Mouse (Mus musculus): ENCODE measurements around the gene Masp2. TPM values are rescaled to one million over a fixed set of nuclear protein-coding genes. Genes with fewer than 3 reads are reported as not detected.
A peak's percentile ranks its signal among the peaks of the same experiment; 100 is the strongest.

Masp2 gene
- total RNA-seq (2015; ENCODE audit: low replicate concordance) (not detected in 2 replicates), total RNA-seq (2017; ENCODE audit: low replicate concordance) (2.8 TPM in 1 of 2 replicates, not detected in the other)

DNA sequence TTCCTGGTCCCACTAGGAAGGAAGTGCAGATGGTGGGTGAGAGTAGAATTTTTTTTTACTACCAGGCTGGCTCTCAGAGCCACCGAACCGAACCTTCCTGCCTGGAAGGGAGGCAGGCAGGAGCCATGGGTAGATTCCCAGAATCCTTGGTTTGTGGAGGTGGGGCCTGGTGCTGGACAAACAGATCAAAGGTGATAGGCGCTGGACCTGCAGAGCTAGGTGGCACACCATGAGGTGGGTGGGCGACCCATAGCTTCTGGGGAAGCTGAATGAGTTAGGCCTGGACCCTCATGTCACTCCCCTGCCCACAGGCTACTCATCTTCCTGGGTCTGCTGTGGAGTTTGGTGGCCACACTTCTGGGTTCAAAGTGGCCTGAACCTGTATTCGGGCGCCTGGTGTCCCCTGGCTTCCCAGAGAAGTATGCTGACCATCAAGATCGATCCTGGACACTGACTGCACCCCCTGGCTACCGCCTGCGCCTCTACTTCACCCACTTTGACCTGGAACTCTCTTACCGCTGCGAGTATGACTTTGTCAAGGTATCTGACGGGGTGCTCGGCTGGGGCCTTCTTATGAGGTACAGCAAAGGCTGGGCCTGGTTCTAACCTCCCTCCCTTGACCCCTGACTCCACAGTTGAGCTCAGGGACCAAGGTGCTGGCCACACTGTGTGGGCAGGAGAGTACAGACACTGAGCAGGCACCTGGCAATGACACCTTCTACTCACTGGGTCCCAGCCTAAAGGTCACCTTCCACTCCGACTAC, at the start of gene Masp2:
TSS of gene Masp2 (plus strand) at position 198 of the 764 bp plus-strand sequence.
- ATAC-seq (replicated peaks; ENCODE audit: low FRiP score, poor library complexity, severe bottlenecking), result no peak

GRCm38 (mm10) chr4:148557766-148558165, 44.6 kb upstream of the Masp2 start:
- no peak for ATAC-seq (replicated peaks; ENCODE audit: low FRiP score, poor library complexity, severe bottlenecking)

- peak; percentile 96 for ATAC-seq (replicated peaks; ENCODE audit: low FRiP score, poor library complexity, severe bottlenecking)
Observed at GRCm38 (mm10) chr4:148558297-148559000, 43.9 kb upstream of the Masp2 start, which contains the start of gene Exosc10. Gene Exosc10 (plus strand): TSS chr4:148558429.

DNA sequence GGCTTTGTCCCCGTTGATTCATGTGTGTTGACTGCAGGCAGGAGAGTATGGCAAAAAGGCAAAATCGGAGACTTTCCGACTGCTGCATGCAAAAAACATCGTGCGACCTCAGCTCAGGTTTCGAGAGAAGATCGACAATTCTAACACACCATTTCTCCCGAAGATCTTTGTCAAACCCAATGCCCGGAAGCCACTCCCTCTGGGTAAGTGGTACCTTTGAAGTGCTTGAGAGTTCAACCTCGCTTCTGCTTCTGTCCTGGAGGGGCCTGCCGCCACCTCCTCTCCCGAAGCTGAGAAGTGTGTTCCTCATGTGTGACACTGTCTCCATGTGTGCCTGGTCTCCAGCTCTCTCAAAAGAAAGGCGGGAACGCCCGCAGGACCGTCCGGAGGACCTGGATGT, 39.7 kb upstream of the Masp2 start:
- no peak for ATAC-seq (replicated peaks; ENCODE audit: low FRiP score, poor library complexity, severe bottlenecking)

DNA sequence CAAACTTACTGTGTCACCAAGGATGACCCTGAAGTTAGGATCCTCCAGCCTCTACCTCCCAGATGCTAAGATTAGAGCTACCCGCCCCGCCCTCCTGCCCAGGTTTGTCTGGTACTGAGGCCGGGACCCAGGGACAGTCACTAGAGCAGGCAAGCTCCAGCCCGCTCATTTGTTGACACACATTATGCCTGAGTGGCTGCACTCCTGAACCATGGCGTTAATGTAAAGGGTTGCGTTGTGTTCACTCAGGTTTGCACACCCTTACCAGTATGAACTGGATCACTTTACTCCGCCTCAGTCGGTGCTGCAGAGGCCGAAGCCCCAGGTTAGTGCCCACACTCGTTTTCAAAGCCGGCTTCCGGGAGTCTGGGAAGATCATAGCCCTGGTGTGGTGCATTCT, 38.8 kb upstream of the Masp2 start:
- ATAC-seq (replicated peaks; ENCODE audit: low FRiP score, poor library complexity, severe bottlenecking), result no peak

DNA sequence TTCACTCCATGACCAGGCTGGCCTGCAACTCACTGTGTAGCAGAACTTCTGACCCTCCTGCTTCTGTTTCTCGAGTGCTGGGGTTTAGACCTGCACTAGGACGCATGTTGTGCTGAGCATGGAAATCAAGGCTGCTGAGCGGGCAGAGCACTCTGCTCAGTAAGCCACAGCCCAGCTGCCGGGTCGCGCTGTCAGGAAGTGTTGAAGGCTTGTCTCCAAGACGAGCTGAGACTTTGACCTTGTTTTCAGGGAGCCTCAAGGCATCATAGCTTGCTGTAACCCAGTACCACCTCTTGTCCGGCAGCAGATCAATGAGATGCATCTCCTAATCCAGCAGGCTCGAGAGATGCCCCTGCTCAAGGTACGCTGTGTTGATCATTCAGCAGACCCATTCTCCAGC, 32.2 kb upstream of the Masp2 start:
- no peak for ATAC-seq (replicated peaks; ENCODE audit: low FRiP score, poor library complexity, severe bottlenecking)

- no peak for ATAC-seq (replicated peaks; ENCODE audit: low FRiP score, poor library complexity, severe bottlenecking)
Observed at GRCm38 (mm10) chr4:148570693-148571295, 31.6 kb upstream of the Masp2 start.

DNA sequence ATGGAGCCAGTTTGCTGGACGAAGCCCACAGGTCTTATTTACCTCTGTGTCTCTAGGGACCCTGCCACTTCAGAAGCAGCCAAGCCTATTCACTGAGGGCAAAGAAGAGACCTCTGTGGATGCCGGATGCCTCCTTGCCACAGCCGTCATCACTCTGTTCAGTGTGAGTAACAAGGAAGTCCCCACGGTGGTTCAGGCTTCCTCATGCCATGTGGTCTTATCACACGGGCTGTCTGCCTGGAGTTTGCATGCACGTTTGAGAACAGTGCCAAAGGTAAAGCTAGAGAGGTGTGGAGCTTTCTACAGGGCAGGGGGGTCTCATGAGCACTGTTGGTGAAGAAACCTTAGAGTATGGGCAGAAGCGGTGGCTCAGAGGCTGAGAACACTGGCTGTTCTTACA, 29.1 kb upstream of the Masp2 start:
- no peak for ATAC-seq (replicated peaks; ENCODE audit: low FRiP score, poor library complexity, severe bottlenecking)

GRCm38 (mm10) chr4:148580765-148581164, 21.6 kb upstream of the Masp2 start:
- no peak for ATAC-seq (replicated peaks; ENCODE audit: low FRiP score, poor library complexity, severe bottlenecking)

DNA sequence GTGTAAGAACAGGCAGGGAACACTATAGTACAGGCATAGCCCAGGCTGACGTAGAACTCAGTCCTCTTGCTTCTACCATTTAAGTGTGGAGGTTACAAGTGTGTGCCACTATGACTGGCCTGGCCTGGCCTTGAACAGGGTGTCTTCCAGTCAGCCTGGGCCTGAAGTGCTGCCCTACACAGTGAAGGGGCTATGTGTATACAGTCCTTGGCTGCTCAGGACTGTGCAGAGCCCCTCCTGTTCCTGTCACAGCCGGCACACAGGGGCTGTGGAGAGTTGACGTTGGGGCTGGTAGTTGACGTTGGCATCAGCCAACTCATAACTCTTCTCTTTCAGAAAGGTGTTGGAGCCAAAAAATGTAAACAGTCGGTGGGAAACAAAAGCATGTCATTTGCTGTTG, 20.9 kb upstream of the Masp2 start:
- no peak for ATAC-seq (replicated peaks; ENCODE audit: low FRiP score, poor library complexity, severe bottlenecking)

- ATAC-seq (replicated peaks; ENCODE audit: low FRiP score, poor library complexity, severe bottlenecking), result no peak
Observed at GRCm38 (mm10) chr4:148583257-148583656, 19.1 kb upstream of the Masp2 start.

DNA sequence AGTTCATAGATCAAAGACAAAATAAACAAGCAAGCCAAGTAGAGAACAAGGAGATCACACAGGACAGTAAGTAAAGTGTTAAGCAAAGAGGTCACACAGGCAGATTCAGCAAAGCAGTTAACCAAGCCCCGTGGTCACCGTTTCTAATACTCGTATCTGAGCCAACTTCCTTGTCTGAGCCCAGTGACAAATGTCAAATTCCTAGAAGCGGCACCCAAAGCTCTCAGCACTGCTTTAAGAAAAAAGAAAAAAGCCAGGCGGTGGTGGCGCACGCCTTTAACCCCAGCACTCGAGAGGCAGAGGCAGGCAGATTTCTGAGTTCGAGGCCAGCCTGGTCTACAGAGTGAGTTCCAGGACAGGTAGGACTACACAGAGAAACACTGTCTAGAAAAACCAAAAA, 15.7 kb upstream of the Masp2 start:
- ATAC-seq (replicated peaks; ENCODE audit: low FRiP score, poor library complexity, severe bottlenecking), result no peak

- ATAC-seq (replicated peaks; ENCODE audit: low FRiP score, poor library complexity, severe bottlenecking), result no peak
Observed at GRCm38 (mm10) chr4:148588793-148589192, 13.6 kb upstream of the Masp2 start.

DNA sequence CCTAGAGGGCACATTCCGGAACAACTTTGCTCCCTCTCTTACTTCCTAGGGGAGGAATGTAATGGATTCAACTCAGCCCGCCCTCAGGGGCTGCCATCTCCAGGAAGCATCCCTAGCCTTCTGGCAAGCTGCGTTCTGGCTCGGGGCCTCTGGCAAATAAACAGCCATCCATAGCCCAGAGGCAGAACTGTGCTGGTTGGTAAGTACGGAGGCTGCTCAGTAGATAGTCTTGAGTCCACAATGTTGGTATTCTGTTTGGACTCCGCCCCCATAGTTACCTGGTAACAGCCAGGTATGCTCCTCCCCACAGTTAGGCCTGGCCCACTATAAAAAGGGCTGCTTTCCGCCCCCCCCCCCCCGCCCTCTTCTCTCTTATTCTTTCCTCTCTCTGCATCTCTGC, 12.8 kb upstream of the Masp2 start:
- ATAC-seq (replicated peaks; ENCODE audit: low FRiP score, poor library complexity, severe bottlenecking), result no peak

DNA sequence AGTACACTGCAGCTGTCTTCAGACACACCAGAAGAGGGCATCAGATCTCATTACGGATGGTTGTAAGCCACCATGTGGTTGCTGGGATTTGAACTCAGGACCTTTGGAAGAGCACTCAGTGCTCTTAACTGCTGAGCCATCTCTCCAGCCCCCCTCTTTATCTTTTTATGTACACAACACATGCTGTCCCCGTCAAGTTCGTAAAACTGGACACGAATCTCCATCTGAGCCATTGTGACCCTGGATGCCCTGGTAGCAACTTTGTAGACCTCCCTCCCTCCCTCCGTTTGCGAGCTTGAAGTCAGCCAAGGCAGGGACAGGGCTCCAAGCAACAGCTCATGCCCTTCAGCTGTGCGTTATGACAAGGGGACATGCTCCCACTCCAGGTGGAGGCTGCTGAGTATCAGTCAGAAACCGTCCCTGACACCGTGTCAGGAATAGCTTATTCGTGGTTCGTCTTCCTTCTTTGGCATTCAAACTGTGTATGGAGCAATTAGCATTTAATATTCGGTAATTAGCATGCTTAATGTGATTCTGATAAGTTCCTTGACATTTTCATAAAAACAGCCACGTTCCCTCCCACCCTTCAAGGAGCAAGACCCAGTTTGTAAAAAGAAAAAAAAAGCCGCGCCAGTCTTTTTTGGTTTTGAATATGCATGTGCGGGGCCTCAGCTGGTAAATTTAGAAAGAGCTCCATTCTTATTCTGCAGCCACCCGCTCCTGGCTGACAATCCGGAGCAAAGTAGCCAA, 11.8 kb upstream of the Masp2 start:
- ATAC-seq (replicated peaks; ENCODE audit: low FRiP score, poor library complexity, severe bottlenecking), result no peak

DNA sequence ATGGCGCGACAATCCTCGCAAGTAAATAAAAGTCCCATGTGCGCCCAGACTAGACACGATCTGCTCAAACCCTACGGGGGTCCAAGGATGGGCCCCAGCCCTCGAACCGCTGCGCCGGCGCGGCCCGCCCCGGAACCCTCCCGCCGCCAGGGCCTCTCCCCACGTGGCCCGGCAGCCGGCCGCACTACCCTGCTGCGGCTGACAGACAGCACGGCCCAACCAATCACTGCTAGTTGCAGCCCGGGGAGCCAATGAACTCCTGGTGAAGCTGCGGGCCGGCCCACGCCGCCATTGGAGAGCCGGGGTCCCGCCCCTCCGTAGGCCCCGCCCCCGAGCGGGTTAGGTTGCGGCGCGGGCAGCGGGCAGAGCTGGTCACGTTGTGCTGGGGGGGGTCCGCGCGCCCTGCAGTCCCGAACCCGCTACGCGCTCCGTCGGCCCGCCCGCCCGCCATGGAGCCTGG, 11.2 kb upstream of the Masp2 start, which contains the start of gene Srm:
TSS of gene Srm (plus strand) at position 333 of the 460 bp plus-strand sequence.
- ATAC-seq (replicated peaks; ENCODE audit: low FRiP score, poor library complexity, severe bottlenecking), result peak; percentile 100

DNA sequence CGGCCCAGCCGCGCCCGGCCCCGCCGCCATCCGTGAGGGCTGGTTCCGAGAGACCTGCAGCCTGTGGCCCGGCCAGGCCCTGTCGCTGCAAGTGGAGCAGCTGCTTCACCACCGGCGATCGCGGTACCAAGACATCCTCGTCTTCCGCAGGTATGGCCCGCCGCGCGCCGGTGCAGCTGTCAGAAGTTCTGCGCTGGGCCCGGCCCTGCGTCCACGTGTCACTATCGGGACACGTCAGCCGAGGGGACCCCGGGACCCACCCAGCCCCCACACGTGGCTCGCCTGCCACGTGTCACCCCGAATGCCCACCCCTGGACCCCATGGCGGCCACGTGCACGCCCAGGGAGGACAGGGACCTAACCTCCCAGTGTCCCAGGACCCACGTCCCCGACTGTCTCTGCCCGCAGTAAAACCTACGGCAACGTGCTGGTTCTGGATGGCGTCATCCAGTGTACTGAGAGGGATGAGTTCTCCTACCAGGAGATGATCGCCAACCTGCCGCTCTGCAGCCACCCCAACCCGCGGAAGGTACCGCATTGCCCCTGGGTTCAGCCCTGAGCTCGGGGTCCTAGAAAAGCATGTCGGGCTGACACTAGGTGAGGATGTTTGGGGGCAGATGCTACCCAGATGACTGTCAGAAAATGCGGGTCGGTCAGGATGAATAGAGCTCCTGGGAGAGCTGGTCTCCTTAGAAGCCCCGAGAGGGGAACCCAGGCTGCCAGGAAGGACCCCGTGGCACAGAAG, 10.5 kb upstream of the Masp2 start:
- ATAC-seq (replicated peaks; ENCODE audit: low FRiP score, poor library complexity, severe bottlenecking), result 0 out of 2 replicates have a peak, but pooled peaks have one; percentile 2

DNA sequence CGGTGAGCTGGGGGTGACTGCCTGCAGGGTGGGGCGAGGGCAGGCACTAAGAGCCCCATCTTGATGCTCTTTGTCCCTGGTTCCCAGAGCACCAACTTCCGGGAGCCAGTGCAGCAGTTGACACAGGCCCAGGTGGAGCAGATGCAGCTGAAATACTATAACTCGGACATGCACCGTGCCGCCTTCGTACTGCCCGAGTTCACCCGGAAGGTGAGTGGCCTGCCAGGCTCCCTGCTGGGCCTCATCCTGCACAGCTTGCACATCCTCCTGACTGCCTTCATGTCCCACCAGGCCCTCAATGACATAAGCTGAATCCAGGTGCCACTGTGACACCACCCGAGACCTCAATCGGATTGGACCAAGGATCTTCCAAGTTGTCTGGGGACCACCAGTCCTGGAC, 8.4 kb upstream of the Masp2 start:
- no peak for ATAC-seq (replicated peaks; ENCODE audit: low FRiP score, poor library complexity, severe bottlenecking)

- ATAC-seq (replicated peaks; ENCODE audit: low FRiP score, poor library complexity, severe bottlenecking), result no peak
Observed at GRCm38 (mm10) chr4:148595916-148596315, 6.4 kb upstream of the Masp2 start.

Measured in erythroid progenitor cell, adult 5-6 weeks (primary cell).